Mouse (Mus musculus) liver, adult 2 months (tissue): ENCODE measurements around the gene Napa. TPM values are rescaled to one million over a fixed set of nuclear protein-coding genes. Genes with fewer than 3 reads are reported as not detected.

ENCODE experiments used
- DNase-seq: peaks from one replicate; pipeline ENCODE4 v3.0.0-alpha.2; 2011; ENCODE audit warnings: low read depth, low spot score; ENCODE audit errors: extremely low read depth
- H3K27ac ChIP-seq: fragments of 200-500 bp; replicated peaks from 2 replicates; pipeline ENCODE4 v1.5.1; 2012; ENCODE audit warnings: low read depth, mild to moderate bottlenecking, control low read depth, inconsistent platforms, low read length; ENCODE audit not compliant: insufficient read depth
- H3K27me3 ChIP-seq: fragments of 200-500 bp; 2 replicates; pipeline ENCODE4 v1.6.1; 2012; ENCODE audit warnings: mild to moderate bottlenecking, moderate library complexity, low read length, inconsistent platforms; ENCODE audit not compliant: control insufficient read depth, insufficient read depth
- H3K36me3 ChIP-seq: fragments of 200-500 bp; 2 replicates; pipeline ENCODE4 v1.6.1; 2012; ENCODE audit warnings: low read length, inconsistent platforms; ENCODE audit not compliant: control insufficient read depth, insufficient read depth
- H3K4me1 ChIP-seq: fragments of 200-500 bp; 2 replicates; pipeline ENCODE4 v1.6.1; 2011; ENCODE audit warnings: low read length; ENCODE audit not compliant: control insufficient read depth, insufficient read depth
- H3K4me3 ChIP-seq: fragments of 200-500 bp; 2 replicates; pipeline ENCODE4 v1.5.1; 2011; ENCODE audit warnings: low read depth, mild to moderate bottlenecking, control low read depth, low read length, moderate library complexity; ENCODE audit not compliant: insufficient read depth
- H3K79me2 ChIP-seq: fragments of 200-500 bp; 2 replicates; pipeline ENCODE4 v1.6.1; 2012; ENCODE audit warnings: inconsistent platforms, mild to moderate bottlenecking, low read length, moderate library complexity; ENCODE audit not compliant: control insufficient read depth, insufficient read depth
- H3K9ac ChIP-seq: fragments of 200-500 bp; 2 replicates; pipeline ENCODE4 v1.6.1; 2012; ENCODE audit warnings: low read depth, mild to moderate bottlenecking, control low read depth, inconsistent platforms, low read length
- CTCF ChIP-seq: fragments of 200-500 bp; IDR thresholded peaks from 2 replicates; pipeline ENCODE4 v1.5.1; 2011; ENCODE audit warnings: low read depth, low read length, control low read depth
- POLR2A ChIP-seq: fragments of 200-500 bp; IDR thresholded peaks from 2 replicates; pipeline ENCODE4 v1.6.1; 2011; ENCODE audit warnings: low read length, control low read depth; ENCODE audit not compliant: insufficient read depth; ENCODE audit errors: extremely low read depth
- WGBS: fragments of 180-500 bp; shearing (Covaris S2); methylation state at CpG from one replicate; pipeline ENCODE4 v1.1.7; 2018; 5-methylcytosine and 5-hydroxymethylcytosine counted together
- polyA plus RNA-seq: library from polyadenylated mRNA; depleted of rRNA; stranded (reverse); fragments of >200 nt; gene quantifications from 2 replicates; pipeline ENCODE4 v1.2.3, GENCODE M21; 2012; rRNA removed
- total RNA-seq: library from RNA; depleted of rRNA; stranded (reverse); fragments of >200 nt; gene quantifications from 2 replicates; pipeline ENCODE4 v1.2.3, GENCODE M21; 2014; rRNA removed

Gene Napa
- total RNA-seq (47.4 and 58.7 TPM in 2 replicates), polyA plus RNA-seq (101 and 146 TPM in 2 replicates)

- DNase-seq: peak; percentile 99
- Histone ChIP-seq H3K4me3 (peak within 1 kb of the TSS; percentile 82), H3K9ac (peak within 1 kb of the TSS; percentile 98), H3K36me3 (no peaks in the 10 kb centered on the region), H3K27me3 (no peaks in the 10 kb centered on the region), H3K79me2 (peaks cover 36% of the 10 kb centered on the region; the same call in 1 of the 2 replicates), H3K27ac (peak within 1 kb of the TSS; percentile 86), H3K4me1 (peaks cover 6% of the 10 kb centered on the region)
- WGBS: under 1% methylated on average over 66 of the region's 68 CpGs
- TF ChIP-seq POLR2A (peak; percentile 97), CTCF (no peak)
These were observed at the start of gene Napa for GRCm38 (mm10) chr7:16098021-16099017. Napa (plus strand) TSS chr7:16098458.

GRCm38 (mm10) chr7:16048675-16049575, 49.3 kb upstream of the Napa start:
- Histone ChIP-seq H3K36me3 (no peaks in the 10 kb centered on the region), H3K4me1 (peaks cover 21% of the 10 kb centered on the region), H3K4me3 (peak overlapping the region; percentile 86), H3K9ac (peak overlapping the region; percentile 88), H3K79me2 (peaks cover 31% of the 10 kb centered on the region), H3K27ac (peak overlapping the region; percentile 36), H3K27me3 (no peaks in the 10 kb centered on the region)
- 6% methylated on average over 36 of the region's 36 CpGs for WGBS
- peak; percentile 41 for DNase-seq
- TF ChIP-seq CTCF (no peak), POLR2A (no peak)

DNA sequence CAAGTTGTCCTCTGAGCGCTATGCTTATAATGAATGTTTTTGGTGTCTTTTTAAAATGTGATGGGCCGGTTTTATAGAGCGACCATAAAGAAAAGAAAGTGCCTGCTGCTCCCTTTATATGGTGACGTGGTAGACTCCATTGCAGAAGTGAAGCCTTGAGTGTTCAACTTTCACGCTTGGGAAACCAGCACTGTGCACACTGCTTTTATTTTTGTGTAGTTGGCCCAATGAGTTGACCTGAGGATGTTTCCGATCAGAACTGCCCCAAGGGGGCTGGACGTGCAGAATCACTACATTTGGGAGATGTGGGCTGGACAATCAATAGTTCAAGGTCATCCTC, 48.7 kb upstream of the Napa start:
- Histone ChIP-seq H3K27me3 (no peaks in the 10 kb centered on the region), H3K9ac (no peak overlapping the region), H3K27ac (peak overlapping the region; percentile 10; the same call in 1 of the 2 replicates), H3K4me1 (peaks cover 21% of the 10 kb centered on the region), H3K79me2 (peaks cover 25% of the 10 kb centered on the region), H3K36me3 (no peaks in the 10 kb centered on the region), H3K4me3 (peak overlapping the region; percentile 14; the same call in 1 of the 2 replicates)
- 58% methylated on average over 7 of the region's 7 CpGs for WGBS
- no peak for TF ChIP-seq CTCF
- no peak for TF ChIP-seq POLR2A
- no peak for DNase-seq

- no peak overlapping the region for H3K9ac ChIP-seq
- H3K27ac ChIP-seq: no peak overlapping the region
- no peak for DNase-seq
- peaks cover 19% of the 10 kb centered on the region for H3K4me1 ChIP-seq
- WGBS: 94% methylated on average over 3 of the region's 3 CpGs
- H3K36me3 ChIP-seq: no peaks in the 10 kb centered on the region
- H3K27me3 ChIP-seq: no peaks in the 10 kb centered on the region
- TF ChIP-seq CTCF (no peak), POLR2A (no peak)
- no peak overlapping the region for H3K4me3 ChIP-seq
- H3K79me2 ChIP-seq: peaks cover 14% of the 10 kb centered on the region
These were observed 47.7 kb upstream of the Napa start for GRCm38 (mm10) chr7:16050600-16050999.

DNA sequence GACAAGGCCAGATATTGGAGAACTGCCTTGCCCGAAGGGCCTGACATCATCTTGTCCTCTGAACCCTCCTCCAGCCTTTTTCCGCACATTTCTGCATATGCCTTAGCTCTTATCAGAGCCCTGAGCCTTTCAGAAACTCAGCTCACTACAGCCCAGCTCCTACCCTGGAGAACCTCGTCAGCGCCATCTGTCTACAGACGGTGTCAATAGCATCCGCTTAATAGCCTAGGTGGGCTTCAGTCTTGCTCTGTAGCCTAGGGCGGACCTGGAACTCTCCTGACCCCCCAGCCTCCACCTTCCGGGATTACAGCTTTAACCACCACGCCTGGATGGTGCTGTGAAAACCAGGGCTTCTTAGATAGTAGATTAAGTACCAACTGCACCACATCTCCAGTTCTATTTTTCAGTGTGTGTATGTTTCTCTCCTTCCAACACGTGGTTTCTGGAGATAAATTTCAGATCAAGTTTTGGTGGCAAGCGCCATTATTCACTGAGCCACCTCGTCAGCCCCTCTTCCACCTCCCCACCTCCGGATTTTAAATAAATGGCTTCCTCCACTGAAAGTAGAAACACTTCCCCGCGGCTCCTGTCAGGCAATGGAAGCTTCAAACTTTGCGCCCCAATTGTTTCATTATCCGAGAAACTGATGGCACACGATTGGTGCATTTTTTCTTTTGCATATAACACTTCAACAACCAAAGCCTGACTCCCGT, 46.2 kb upstream of the Napa start:
- peaks cover 6% of the 10 kb centered on the region; the same call in 1 of the 2 replicates for H3K79me2 ChIP-seq
- DNase-seq: peak; percentile 70
- H3K9ac ChIP-seq: peak overlapping the region; percentile 86
- H3K27me3 ChIP-seq: no peaks in the 10 kb centered on the region
- H3K4me1 ChIP-seq: peaks cover 13% of the 10 kb centered on the region
- H3K4me3 ChIP-seq: peak overlapping the region; percentile 69
- under 1% methylated on average over 19 of the region's 19 CpGs for WGBS
- H3K27ac ChIP-seq: peak overlapping the region; percentile 94
- peak; percentile 84 for TF ChIP-seq CTCF
- no peak for TF ChIP-seq POLR2A
- no peaks in the 10 kb centered on the region for H3K36me3 ChIP-seq
